Mouse (Mus musculus) cerebellum, postnatal 4 days (tissue): ENCODE data around the gene Srxn1.
"Not testable (repeated sequence)": the region's sequence is repeated elsewhere in the genome, so short reads cannot be mapped to it uniquely, and the experiment has no call there.

Source experiments
- DNase-seq, 2 experiments: peaks; one replicate each; pipeline ENCODE4 v3.0.0; 2022; ENCODE audit warnings: low spot score in 2 of 2, mixed read lengths in 1 of 2

Srxn1 gene

DNA sequence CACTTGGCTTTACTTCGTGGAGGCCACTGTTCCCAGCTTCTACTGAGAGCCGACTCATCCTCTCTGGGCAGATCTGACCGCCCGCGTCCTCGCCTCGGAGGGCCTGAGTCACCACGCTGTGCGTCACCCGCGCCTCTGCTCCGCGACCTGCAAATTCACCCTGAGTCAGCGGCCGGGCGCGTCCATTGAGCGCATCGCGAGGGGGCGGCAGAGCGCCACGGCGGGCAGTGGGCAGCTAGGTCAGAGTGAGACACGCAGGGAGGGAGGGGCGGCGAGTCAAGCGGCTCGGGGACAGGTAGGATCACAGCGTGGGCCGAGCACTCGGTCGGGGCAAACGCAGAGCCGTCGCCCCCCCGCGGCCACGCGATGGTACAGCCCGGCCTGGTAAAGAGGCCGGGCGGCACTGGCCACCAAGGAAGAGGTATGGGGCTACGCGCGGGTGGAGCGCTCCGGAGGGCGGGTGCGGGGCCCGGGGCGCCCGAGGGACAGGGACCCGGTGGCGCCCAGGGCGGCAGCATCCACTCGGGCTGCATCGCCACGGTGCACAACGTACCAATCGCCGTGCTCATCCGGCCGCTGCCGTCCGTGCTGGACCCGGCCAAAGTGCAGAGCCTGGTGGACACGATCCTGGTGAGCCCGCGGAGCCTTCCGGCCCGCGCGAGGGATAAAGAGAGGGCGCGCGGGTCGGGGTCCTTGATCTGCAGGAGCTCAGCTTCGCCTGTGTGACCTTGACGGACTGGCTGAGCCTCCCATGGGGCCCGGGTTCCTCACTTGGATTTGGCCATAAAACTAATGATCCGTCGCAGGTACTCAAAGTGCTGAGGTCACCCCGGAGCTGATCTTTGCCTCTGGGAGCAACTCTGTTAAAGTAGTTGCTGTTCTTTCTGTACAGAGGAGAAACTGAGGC, at the start of gene Srxn1:
Gene Srxn1 (plus strand): TSS at position 199 of the 907 bp plus-strand sequence.
- DNase-seq, result peak; percentile 62 to 80

DNA sequence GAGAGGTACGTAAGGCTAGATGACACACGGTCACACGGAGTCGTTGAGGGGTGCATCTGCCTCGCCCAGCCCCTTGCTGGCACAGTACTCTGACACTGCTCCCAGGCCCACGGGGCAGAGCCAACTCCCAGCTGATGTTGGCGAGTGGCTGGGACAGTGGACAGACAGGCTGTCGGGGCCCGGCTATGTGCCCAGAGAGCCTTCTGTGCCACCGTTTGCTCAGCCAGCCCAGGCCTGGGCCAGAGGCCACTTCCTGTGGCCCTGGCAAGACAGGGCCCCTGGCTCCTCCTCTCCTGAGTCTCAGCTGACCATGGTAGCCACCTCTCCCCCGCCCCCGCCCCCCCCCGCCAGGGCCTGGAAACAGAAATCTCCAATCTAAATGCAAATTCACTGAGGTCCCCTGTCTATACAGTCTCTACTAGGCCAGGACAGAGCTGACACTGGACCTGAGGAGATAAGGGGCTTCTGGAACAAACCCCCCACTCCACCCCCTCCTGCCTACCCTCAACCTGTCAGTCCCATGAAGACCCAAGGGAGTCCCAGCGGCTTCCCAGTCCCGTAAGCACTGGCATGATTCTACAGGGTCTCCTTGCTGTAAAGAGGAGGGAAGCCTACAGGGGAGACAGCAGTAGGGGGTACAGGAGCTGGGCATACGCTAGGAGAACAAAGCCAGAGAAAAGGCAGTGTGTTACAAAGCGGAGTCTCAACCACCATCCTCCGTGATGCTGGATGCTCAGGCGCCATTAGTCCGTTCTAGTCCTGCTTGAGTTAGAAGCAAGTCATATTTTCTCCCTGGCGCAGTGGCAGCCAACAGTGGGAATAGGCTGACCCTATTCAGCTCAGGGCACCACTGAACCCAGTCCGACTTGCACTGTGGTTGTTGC, 48.7 kb upstream of the Srxn1 start:
- DNase-seq, result peak in 1 of 2 experiments; percentile 86

DNA sequence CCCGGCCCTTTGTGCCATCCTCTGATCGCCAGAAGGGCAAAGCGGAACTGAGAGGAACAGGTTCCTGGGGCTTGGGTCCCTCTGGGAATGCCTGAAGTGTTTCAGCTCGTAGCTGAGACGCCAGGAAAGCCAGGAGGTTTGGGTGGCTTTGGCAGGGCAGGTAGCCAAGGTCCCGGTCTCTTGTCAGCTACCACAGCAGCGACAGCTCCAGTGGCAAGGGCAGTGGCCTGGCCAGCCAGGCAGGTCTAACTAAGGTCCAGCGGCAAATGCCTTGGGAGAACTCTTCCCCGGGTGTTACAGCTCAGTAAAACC, 48.1 kb upstream of the Srxn1 start:
- peak in 1 of 2 experiments; percentile 36 for DNase-seq

DNA sequence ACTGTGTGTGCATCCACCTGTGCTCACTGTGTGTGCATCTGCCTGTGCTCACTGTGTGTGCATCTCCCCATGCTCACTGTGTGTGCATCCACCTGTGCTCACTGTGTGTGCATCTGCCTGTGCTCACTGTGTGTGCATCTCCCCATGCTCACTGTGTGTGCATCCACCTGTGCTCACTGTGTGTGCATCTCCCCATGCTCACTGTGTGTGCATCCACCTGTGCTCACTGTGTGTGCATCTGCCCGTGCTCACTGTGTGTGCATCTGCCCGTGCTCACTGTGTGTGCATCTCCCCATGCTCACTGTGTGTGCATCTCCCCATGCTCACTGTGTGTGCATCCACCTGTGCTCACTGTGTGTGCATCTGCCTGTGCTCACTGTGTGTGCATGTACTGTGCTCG, 42.5 kb upstream of the Srxn1 start:
- not testable (repeated sequence) for DNase-seq

DNA sequence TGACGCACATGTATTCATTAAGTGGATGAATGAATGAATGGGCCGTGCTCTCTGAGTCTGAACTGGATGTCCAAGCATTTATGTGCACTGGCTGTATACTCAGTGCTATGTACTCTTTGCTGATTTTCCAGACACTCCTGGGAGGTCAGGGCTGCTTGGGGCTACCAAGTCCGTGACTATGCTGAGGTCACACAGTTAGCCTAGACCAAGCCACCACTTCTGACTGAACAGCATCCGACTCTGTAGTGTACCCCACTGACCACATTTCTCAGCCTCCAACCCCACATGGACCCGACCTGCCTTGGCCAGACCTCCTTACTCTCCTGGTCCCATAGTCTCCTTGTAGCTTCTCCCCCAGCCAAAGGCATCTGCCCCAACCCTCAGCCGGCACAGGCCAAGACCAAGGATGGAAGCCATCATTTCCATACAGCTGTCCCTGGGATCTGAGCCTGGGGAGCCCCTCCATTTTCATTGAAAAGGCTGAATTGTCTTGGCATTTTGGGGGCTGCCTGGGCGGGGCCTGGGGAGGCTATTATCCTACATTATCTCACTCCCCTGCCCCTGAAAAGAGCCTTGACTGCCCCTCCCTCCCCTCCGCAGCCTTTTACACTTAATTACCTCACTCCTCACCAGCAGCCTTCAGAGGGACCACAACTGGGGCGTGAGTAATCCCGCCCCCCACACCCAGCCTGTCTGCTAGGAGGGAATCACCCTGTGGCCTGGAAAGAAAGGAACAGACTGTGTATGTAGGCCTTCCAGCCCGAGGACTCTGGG, 36.5 kb upstream of the Srxn1 start:
- DNase-seq, result no peak

DNA sequence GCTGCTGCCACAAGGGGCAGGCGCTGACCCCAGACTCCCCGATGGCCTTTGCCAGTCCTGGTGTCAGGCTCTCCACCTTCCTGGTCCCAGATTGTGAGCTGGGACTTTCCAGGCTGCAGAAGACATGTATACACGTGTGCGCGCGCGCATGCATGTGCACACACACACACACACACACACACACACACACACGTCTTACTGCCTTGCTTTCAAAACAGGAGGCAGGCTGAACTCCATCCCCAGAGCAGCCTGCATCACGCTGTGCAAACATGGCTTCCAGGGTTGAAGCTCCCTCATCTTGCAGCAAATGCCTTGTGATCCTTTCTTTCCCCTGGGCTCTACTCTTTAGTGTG, 35.9 kb upstream of the Srxn1 start:
- DNase-seq, result no peak

GRCm38 (mm10) chr2:152069941-152070340, 35.4 kb upstream of the Srxn1 start:
- no peak for DNase-seq

- no peak for DNase-seq
Measured at GRCm38 (mm10) chr2:152074521-152074920, 30.8 kb upstream of the Srxn1 start.

GRCm38 (mm10) chr2:152075294-152075889, 29.9 kb upstream of the Srxn1 start:
- no peak for DNase-seq

DNA sequence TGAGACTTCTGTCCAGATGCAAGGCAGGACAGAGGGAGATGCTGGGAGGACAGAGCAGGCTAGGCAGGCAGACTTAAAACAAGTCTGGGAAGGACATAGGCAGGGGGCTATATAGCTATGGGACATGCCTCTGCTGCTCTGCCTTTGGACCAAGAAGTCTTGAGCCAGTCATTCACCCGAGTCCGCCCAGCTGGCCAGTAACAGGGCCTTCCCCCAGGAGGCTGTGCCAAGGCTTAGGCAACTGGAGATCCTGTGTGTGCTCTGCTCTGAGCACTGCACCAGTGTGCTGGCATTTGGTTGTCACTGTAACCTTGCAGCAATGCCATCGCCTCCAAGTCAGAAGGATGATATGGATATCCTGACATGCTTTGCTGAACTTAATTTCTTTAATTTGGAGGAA, 28.0 kb upstream of the Srxn1 start:
- no peak for DNase-seq

DNA sequence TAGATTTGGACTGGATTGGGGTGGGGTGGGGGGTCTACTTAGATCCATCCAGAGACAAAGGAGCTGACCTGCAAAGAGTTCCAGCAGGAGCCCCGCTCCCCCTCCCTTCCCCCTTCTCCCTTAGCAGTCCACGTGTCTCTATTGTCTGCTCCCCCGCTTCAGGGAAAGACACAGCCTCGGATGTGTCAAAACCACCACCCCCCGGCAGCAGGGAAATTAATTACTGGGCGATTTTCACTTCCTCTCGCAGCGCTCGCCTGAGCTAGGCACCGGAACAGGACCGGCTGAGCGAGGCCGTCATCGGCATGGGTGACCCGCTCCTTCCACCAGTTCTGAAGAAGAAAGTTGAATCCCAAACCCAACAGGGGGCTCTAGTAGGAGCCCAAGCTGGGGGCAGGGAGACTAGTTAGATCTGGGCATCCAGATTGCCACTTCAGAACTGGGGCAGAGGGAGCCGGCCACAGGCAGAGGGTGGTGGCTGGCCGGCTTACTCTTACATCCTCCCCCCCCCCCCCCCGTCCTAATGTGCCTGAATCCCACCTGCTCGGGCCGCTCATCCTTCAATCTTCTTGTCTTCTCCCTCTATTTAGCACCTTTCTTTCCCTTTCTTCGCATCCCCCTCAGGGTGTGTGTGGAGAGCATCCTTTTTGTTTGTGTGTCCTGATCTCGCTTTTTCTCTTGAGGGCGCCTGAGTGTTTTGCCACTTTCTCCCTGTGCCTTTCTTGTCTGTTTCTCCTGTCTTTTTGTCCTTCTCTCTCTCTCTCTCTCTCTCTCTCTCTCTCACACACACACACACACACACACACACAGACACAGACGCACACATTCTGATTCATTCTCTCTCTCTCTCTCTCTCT, 24.4 kb upstream of the Srxn1 start, which contains the start of gene Scrt2:
Gene Scrt2 (plus strand): TSS at position 845 of the 857 bp plus-strand sequence.
- peak in 1 of 2 experiments; percentile 62 for DNase-seq

DNA sequence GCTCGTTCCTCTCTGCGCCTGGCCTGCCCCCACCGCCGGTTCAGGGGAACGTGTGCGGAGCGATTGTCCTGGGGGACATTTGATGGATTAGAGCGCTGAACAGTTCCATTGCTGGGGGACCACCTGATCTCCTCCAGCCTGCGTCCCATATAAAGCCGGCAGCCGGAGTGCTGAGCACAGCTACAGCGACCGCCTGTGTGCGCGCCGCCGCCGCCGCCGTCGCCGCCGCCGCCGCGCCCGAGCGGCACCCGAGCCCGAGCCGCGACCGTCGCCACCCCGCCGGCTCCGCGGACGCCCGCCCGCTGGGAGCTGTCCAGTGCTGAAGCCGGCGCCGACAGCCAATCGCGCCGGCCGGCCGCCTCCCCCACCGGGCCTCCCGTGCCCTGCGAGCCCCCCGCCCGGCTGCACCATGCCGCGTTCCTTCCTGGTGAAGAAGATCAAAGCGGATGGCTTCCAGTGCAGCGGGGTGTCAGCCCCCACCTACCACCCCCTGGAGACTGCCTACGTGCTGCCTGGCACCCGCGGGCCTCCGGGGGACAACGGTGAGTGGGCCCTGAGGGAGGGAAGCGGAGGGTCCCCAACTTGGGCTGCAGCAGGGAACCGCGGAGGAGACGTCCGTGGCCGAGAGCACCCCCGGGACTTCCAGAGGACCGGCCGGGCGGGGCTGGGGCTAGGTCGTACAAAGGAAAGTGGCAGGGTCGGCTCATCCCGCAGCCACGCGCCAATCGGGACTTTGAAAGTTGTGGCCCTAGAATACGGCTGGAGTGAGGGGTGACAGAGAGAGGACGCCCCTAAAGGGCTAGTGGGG, 23.5 kb upstream of the Srxn1 start:
- DNase-seq, result peak; percentile 60 to 68

GRCm38 (mm10) chr2:152082456-152083285, 22.6 kb upstream of the Srxn1 start:
- no peak for DNase-seq

- DNase-seq, result no peak
Measured at GRCm38 (mm10) chr2:152083411-152083810, 21.9 kb upstream of the Srxn1 start.

- no peak for DNase-seq
Measured at GRCm38 (mm10) chr2:152084298-152084697, 21.0 kb upstream of the Srxn1 start.

- DNase-seq, result no peak
Measured at GRCm38 (mm10) chr2:152085414-152085813, 19.9 kb upstream of the Srxn1 start.

DNA sequence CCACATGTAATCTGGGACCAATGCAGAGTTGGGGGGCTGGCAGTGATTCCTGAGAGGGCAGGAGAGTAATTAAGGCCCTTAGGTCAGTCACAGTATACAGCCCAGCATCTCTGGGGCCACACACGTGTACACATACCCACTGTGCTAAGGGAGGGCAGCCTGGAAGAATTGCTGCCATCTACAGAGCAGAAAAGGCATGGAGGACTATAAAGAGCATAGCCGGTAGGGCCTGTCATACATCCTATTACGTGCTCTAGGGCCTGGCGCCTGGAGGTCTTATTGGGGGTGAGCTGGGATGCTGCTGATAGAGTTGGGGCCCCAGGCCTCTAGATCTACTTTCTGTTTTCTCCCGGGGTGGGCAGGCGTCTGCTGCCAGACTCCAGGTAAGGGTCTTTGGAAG, 18.9 kb upstream of the Srxn1 start:
- DNase-seq, result no peak

GRCm38 (mm10) chr2:152087111-152087510, 18.2 kb upstream of the Srxn1 start:
- no peak for DNase-seq

DNA sequence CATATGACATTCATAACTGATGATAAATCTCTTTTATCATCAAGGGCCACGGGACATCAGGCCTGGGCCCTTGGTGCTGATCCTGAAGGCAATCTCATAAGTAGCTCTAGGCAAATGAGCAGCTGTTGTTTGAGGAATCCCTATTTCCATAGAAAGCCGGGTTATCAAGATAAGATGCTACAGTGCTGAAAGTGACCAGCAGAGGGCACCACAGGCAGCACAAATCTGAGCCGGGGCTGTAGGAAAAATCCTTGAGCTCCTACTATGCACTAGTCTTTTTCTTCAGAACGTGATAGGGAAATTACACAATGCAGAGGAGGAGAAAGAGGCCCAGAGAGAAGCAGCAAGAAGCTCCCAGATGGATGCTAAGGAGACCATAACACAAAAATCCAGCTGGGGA, 16.2 kb upstream of the Srxn1 start:
- DNase-seq, result peak; percentile 56 to 73
